In the genomic region with DNA sequence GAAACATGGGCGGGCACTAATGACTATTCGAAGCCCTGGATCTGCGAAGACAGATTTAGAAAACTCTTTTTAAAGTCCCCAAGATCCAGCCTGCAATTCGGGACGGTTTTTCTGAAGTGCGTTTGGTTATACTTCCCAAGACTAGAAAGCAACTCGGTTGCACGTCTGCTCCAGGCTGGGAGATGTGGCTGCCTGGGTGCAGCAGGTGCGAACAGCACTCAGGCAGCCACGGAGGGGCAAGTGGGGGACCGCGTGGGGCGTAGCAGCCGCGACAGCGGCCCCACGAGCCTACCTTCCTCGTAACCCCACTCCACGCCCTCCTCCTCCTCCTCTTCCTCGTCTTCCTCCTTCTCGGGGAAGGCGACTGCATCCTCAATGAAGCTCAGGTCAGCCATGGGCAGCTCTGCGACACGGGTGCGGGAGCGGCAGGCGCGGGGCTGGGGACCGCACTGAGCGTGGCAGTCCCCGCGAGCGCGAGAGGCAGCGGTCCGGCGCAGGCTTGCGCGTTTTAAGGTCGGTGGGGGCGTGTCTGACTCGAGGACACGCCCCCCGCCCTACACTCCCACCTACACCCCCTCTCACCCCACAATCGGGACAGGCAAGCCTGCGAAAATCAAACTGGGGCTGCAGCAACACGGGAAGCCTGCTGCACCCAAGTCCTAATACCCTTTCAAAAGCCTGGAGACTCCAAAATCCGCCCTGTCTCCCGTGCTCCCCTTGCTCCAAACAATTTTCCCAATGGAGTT, we compare ENCODE assay signal across 9 mouse cellular contexts. TPM values are rescaled to one million over a fixed set of nuclear protein-coding genes. Genes with fewer than 3 reads are reported as not detected.
DNase-seq lines count a peak whose midpoint lies in the region; ATAC-seq and TF ChIP-seq lines count a peak whose summit lies in the region.
"Had no signal": no experiment of that assay in that cellular context is flagged by ENCODE, and none has a peak within 500 bp of the region (broad histone marks: within the 10 kb centered on the region; RNA-seq: fewer than 3 reads in every experiment).

A gene (minus strand): TSS at position 482 of the 746 bp plus-strand sequence.

- peak within 1 kb of the TSS; percentile 76 for H3K27ac ChIP-seq in gastrocnemius, adult 2 months
- peak within 1 kb of the TSS; percentile 88 for H3K27ac ChIP-seq in heart, embryonic 10.5 days
- H3K27ac ChIP-seq in liver, embryonic 14.5 days, result no peak within 1 kb of the TSS
- H3K27ac ChIP-seq in neural tube, embryonic 13.5 days (replicated peaks), result no peak within 1 kb of the TSS
- H3K27ac ChIP-seq: macrophage had no signal

- H3K4me3 ChIP-seq in gastrocnemius, adult 2 months, result peak within 1 kb of the TSS; percentile 84
- peak within 1 kb of the TSS; percentile 84 for H3K4me3 ChIP-seq in heart, embryonic 10.5 days
- H3K4me3 ChIP-seq in liver, embryonic 14.5 days (ENCODE audit: insufficient read depth in 1 of 2, low read depth in 2 of 2, low read length in 2 of 2), result peak within 1 kb of the TSS; percentile 59 to 71
- H3K4me3 ChIP-seq in neural tube, embryonic 13.5 days, result peak within 1 kb of the TSS; percentile 67

- peak within 1 kb of the TSS; percentile 23; the same call in 1 of the 2 replicates for H3K9ac ChIP-seq in liver, embryonic 14.5 days (replicated peaks)
- peak within 1 kb of the TSS; percentile 74 for H3K9ac ChIP-seq in neural tube, embryonic 13.5 days

- TF ChIP-seq EP300 in liver, embryonic 14.5 days (IDR thresholded peaks at IDR 0.05; ENCODE audit: low read depth), result no peak

- peak; percentile 55; the same call in 1 of the 2 replicates for ATAC-seq in liver, embryonic 14.5 days (ENCODE audit: insufficient read depth)
- ATAC-seq in neural tube, embryonic 13.5 days (ENCODE audit: low read depth), result peak; percentile 91

- peak within 1 kb of the TSS; percentile 66 for H3K4me2 ChIP-seq in liver, embryonic 14.5 days (ENCODE audit: low read depth)
- H3K4me2 ChIP-seq in neural tube, embryonic 13.5 days, result peak within 1 kb of the TSS; percentile 99

- intact Hi-C loops in gastrocnemius, adult 2 months (cut with DNase I), result no loop called here

- TF ChIP-seq CTCF in gastrocnemius, adult 2 months (IDR thresholded peaks at IDR 0.05), result no peak
- TF ChIP-seq CTCF in liver, embryonic 14.5 days (IDR thresholded peaks at IDR 0.05; ENCODE audit: low read depth), result no peak

- no peaks in the 10 kb centered on the region for H3K4me1 ChIP-seq in heart, embryonic 10.5 days
- no peaks in the 10 kb centered on the region; a peak in 2 of 4 replicates for H3K4me1 ChIP-seq in liver, embryonic 14.5 days (replicated peaks; ENCODE audit: control insufficient read depth in 2 of 2, insufficient read depth in 2 of 2, low read length in 1 of 2)
- peaks cover 6% of the 10 kb centered on the region for H3K4me1 ChIP-seq in neural tube, embryonic 13.5 days (replicated peaks)

- H3K36me3 ChIP-seq in heart, embryonic 10.5 days, result no peaks in the 10 kb centered on the region
- no peaks in the 10 kb centered on the region for H3K36me3 ChIP-seq in liver, embryonic 14.5 days (replicated peaks; ENCODE audit: control insufficient read depth, insufficient read depth, low read depth)
- no peaks in the 10 kb centered on the region for H3K36me3 ChIP-seq in neural tube, embryonic 13.5 days

- no peaks in the 10 kb centered on the region for H3K9me3 ChIP-seq in heart, embryonic 10.5 days
- H3K9me3 ChIP-seq in liver, embryonic 14.5 days (ENCODE audit: control insufficient read depth, low read length), result no peaks in the 10 kb centered on the region
- H3K9me3 ChIP-seq in neural tube, embryonic 13.5 days, result no peaks in the 10 kb centered on the region

- DNase-seq in gastrocnemius, adult 2 months, result peak; percentile 61
- DNase-seq in gastrocnemius, adult 18-20 months (ENCODE audit: low spot score), result no peak
- DNase-seq in embryo, embryonic 11 days, result peak; percentile 78
- DNase-seq in heart, embryonic 10.5 days (ENCODE audit: low spot score), result peak; percentile 78
- peak; percentile 6 to 9 for DNase-seq in kidney, adult 8-10 months
- DNase-seq in liver, embryonic 14.5 days (ENCODE audit: low read depth in 3 of 3, low spot score in 3 of 3), result no peak
- peak; percentile 12 for DNase-seq in urinary bladder, postnatal 25 days (ENCODE audit: low spot score)

- no peaks in the 10 kb centered on the region for H3K27me3 ChIP-seq in heart, embryonic 10.5 days (ENCODE audit: insufficient read depth, poor library complexity, severe bottlenecking)
- no peaks in the 10 kb centered on the region for H3K27me3 ChIP-seq in liver, embryonic 14.5 days (ENCODE audit: control insufficient read depth, insufficient read depth, low read length)
- H3K27me3 ChIP-seq in neural tube, embryonic 13.5 days, result peaks cover 12% of the 10 kb centered on the region

- under 1% methylated on average over 49 of the region's 49 CpGs for WGBS in heart, embryonic 10.5 days
- under 1% methylated on average over 48 of the region's 49 CpGs for WGBS in liver, embryonic 14.5 days (ENCODE audit: insufficient replicate concordance)
- WGBS in neural tube, embryonic 13.5 days, result under 1% methylated on average over 49 of the region's 49 CpGs

RNA-seq across cellular contexts. Expression of the gene that starts here (rescaled TPM):
- total RNA-seq in gastrocnemius, adult 2 months (2021), result 1 to 10 TPM; 1.5 to 3.6 TPM
- 1 to 10 TPM; 1.3 to 2.9 TPM for total RNA-seq in gastrocnemius, adult 18-20 months (2021)
- 4.5 and 6.0 TPM in 2 replicates for polyA plus RNA-seq in heart, embryonic 10.5 days (2016; fragmentation: Nextera tagmentation; extraction: Ambion mirVana)
- 0.74 and 1.0 TPM in 2 replicates for polyA plus RNA-seq in liver, embryonic 14.5 days (2012; rRNA removed)
- polyA plus RNA-seq in liver, embryonic 14.5 days (2014; fragmentation: Nextera tagmentation; extraction: Ambion mirVana), result 2.3 and 2.4 TPM in 2 replicates
- polyA plus RNA-seq in neural tube, embryonic 13.5 days (2015; fragmentation: Nextera tagmentation; extraction: Ambion mirVana), result 1.6 and 2.0 TPM in 2 replicates
- polyA plus RNA-seq: macrophage had no signal

Comparison
In these comparisons a context has a peak if more than half of its experiments do, and no peak if none do; other contexts are left out.
1. DNase-seq: peak in gastrocnemius, adult 2 months (single experiment), embryo, embryonic 11 days (single experiment), heart, embryonic 10.5 days (single experiment), kidney, adult 8-10 months (2 of 2) and urinary bladder, postnatal 25 days (single experiment); none in gastrocnemius, adult 18-20 months (single experiment) and liver, embryonic 14.5 days (0 of 3).
2. H3K27ac ChIP-seq: peak in gastrocnemius, adult 2 months (single experiment) and heart, embryonic 10.5 days (single experiment); none in liver, embryonic 14.5 days (single experiment) and neural tube, embryonic 13.5 days (single experiment).
3. Peak in every context shown above with its lines, with median percentiles within 50 percentile points of each other: H3K4me3 ChIP-seq.